Mouse (Mus musculus): ENCODE measurements around the gene Bola2. TPM values are rescaled to one million over a fixed set of nuclear protein-coding genes. Genes with fewer than 3 reads are reported as not detected.

The Bola2 gene
- polyA plus RNA-seq, 1 experiment from 2014 or later, result 160 TPM

GRCm38 (mm10) chr7:126746066-126746465 lies 50.9 kb downstream of the Bola2 start:
- no peaks in the 10 kb centered on the region for H3K4me1 ChIP-seq (ENCODE audit: control insufficient read depth, insufficient read depth, low read length)
- H3K4me2 ChIP-seq (ENCODE audit: low read depth, severe bottlenecking), result no peak overlapping the region
- DNase-seq (ENCODE audit: low spot score) (no peak), ATAC-seq (ENCODE audit: insufficient number of reproducible peaks, low FRiP score, low TSS enrichment, low read depth) (no peak)
- WGBS, result 92% methylated on average over 12 of the region's 12 CpGs
- no peaks in the 10 kb centered on the region for H3K9me3 ChIP-seq (ENCODE audit: control insufficient read depth, low read length)
- no peaks in the 10 kb centered on the region for H3K27me3 ChIP-seq (ENCODE audit: control insufficient read depth, insufficient read depth, low read length)
- no peak overlapping the region for H3K9ac ChIP-seq (ENCODE audit: low read length)
- no peak overlapping the region for H3K4me3 ChIP-seq (ENCODE audit: low read depth, low read length)
- no peaks in the 10 kb centered on the region for H3K36me3 ChIP-seq (ENCODE audit: control insufficient read depth, insufficient read depth, low read length)
- H3K27ac ChIP-seq (replicated peaks; ENCODE audit: low read depth, low read length), result no peak overlapping the region

DNA sequence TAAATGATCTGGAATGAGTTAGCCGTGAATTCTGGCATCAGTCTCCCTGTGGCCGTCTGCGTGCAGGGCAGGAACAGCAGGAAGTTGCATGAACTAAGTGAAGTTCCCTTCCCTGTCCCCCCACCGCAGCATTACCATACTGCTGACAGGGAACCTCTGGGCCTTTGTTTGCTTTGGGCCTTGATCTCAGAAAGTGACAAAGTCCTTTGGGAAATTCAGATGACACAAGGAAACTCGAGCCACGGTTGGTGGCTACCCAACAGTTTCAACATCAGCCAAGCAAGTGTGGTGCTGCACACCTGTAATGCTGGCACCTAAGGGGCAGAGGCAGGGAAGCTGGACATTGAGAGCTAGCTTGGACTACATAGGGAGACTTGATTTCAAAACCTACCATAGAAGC lies 51.6 kb downstream of the Bola2 start:
- H3K36me3 ChIP-seq (ENCODE audit: control insufficient read depth, insufficient read depth, low read length), result no peaks in the 10 kb centered on the region
- no peak overlapping the region for H3K9ac ChIP-seq (ENCODE audit: low read length)
- ATAC-seq (ENCODE audit: insufficient number of reproducible peaks, low FRiP score, low TSS enrichment, low read depth) (no peak), DNase-seq (ENCODE audit: low spot score) (no peak)
- 23% methylated on average over 6 of the region's 6 CpGs for WGBS
- H3K27ac ChIP-seq (replicated peaks; ENCODE audit: low read depth, low read length), result no peak overlapping the region
- H3K4me1 ChIP-seq (ENCODE audit: control insufficient read depth, insufficient read depth, low read length), result no peaks in the 10 kb centered on the region
- no peaks in the 10 kb centered on the region for H3K9me3 ChIP-seq (ENCODE audit: control insufficient read depth, low read length)
- H3K4me2 ChIP-seq (ENCODE audit: low read depth, severe bottlenecking), result no peak overlapping the region
- no peak overlapping the region for H3K4me3 ChIP-seq (ENCODE audit: low read depth, low read length)
- no peaks in the 10 kb centered on the region for H3K27me3 ChIP-seq (ENCODE audit: control insufficient read depth, insufficient read depth, low read length)

- Histone ChIP-seq H3K4me1 (ENCODE audit: control insufficient read depth, insufficient read depth, low read length) (no peaks in the 10 kb centered on the region), H3K4me3 (ENCODE audit: low read depth, low read length) (no peak overlapping the region), H3K27ac (replicated peaks; ENCODE audit: low read depth, low read length) (no peak overlapping the region), H3K9ac (ENCODE audit: low read length) (0 out of 2 replicates have a peak overlapping the region, but pooled peaks have one; percentile 30), H3K27me3 (ENCODE audit: control insufficient read depth, insufficient read depth, low read length) (no peaks in the 10 kb centered on the region), H3K9me3 (ENCODE audit: control insufficient read depth, low read length) (no peaks in the 10 kb centered on the region), H3K4me2 (ENCODE audit: low read depth, severe bottlenecking) (no peak overlapping the region), H3K36me3 (ENCODE audit: control insufficient read depth, insufficient read depth, low read length) (no peaks in the 10 kb centered on the region)
- 68% methylated on average over 7 of the region's 7 CpGs for WGBS
- ATAC-seq (ENCODE audit: insufficient number of reproducible peaks, low FRiP score, low TSS enrichment, low read depth) (no peak), DNase-seq (ENCODE audit: low spot score) (no peak)
These were observed 53.6 kb downstream of the Bola2 start for GRCm38 (mm10) chr7:126748824-126749223.

Other genes starting within 250 kb of the Bola2 start
- gene Atp2a1, start 232.3 kb upstream of the Bola2 start, polyA plus RNA-seq (2014; fragmentation: Nextera tagmentation; extraction: Ambion mirVana), result 16.0 and 18.8 TPM in 2 replicates
- gene Sh2b1, start 220.0 kb upstream of the Bola2 start, polyA plus RNA-seq (2014; fragmentation: Nextera tagmentation; extraction: Ambion mirVana), result 50.7 and 51.3 TPM in 2 replicates
- gene Tufm, start 208.0 kb upstream of the Bola2 start, polyA plus RNA-seq (2014; fragmentation: Nextera tagmentation; extraction: Ambion mirVana), result 165 and 170 TPM in 2 replicates
- gene Atxn2l, start 192.0 kb upstream of the Bola2 start, polyA plus RNA-seq (2014; fragmentation: Nextera tagmentation; extraction: Ambion mirVana), result 62.0 and 66.3 TPM in 2 replicates
- gene Eif3c, start 129.0 kb upstream of the Bola2 start, polyA plus RNA-seq (2014; fragmentation: Nextera tagmentation; extraction: Ambion mirVana), result 195 and 204 TPM in 2 replicates
- 0.34 and 0.61 TPM in 2 replicates for gene Apobr, start 110.5 kb upstream of the Bola2 start, polyA plus RNA-seq (2014; fragmentation: Nextera tagmentation; extraction: Ambion mirVana)
- 27.9 and 33.6 TPM in 2 replicates for gene Cln3, start 109.6 kb upstream of the Bola2 start, polyA plus RNA-seq (2014; fragmentation: Nextera tagmentation; extraction: Ambion mirVana)
- not detected in 2 replicates for gene Il27, start 100.5 kb upstream of the Bola2 start, polyA plus RNA-seq (2014; fragmentation: Nextera tagmentation; extraction: Ambion mirVana)
- gene Nupr1, start 64.5 kb upstream of the Bola2 start, polyA plus RNA-seq (2014; fragmentation: Nextera tagmentation; extraction: Ambion mirVana), result 0.31 and 1.3 TPM in 2 replicates
- 61.9 and 65.6 TPM in 2 replicates for gene Sgf29, start 46.1 kb upstream of the Bola2 start, polyA plus RNA-seq (2014; fragmentation: Nextera tagmentation; extraction: Ambion mirVana)
- gene Sult1a1, start 19.0 kb upstream of the Bola2 start, polyA plus RNA-seq (2014; fragmentation: Nextera tagmentation; extraction: Ambion mirVana), result 0.23 and 0.47 TPM in 2 replicates
- 8.8 and 9.3 TPM in 2 replicates for gene Slx1b, start 383 bp downstream of the Bola2 start, polyA plus RNA-seq (2014; fragmentation: Nextera tagmentation; extraction: Ambion mirVana)
- gene Coro1a, start 12.4 kb downstream of the Bola2 start, polyA plus RNA-seq (2014; fragmentation: Nextera tagmentation; extraction: Ambion mirVana), result 35.9 and 37.7 TPM in 2 replicates
- 35.4 and 37.4 TPM in 2 replicates for gene Mapk3, start 64.2 kb downstream of the Bola2 start, polyA plus RNA-seq (2014; fragmentation: Nextera tagmentation; extraction: Ambion mirVana)
- 1.7 and 2.4 TPM in 2 replicates for gene Gdpd3, start 70.9 kb downstream of the Bola2 start, polyA plus RNA-seq (2014; fragmentation: Nextera tagmentation; extraction: Ambion mirVana)
- gene Ypel3, start 81.6 kb downstream of the Bola2 start, polyA plus RNA-seq (2014; fragmentation: Nextera tagmentation; extraction: Ambion mirVana), result 97.8 and 112 TPM in 2 replicates
- 0.45 and 0.67 TPM in 2 replicates for gene Tbx6, start 86.1 kb downstream of the Bola2 start, polyA plus RNA-seq (2014; fragmentation: Nextera tagmentation; extraction: Ambion mirVana)
- 400 and 426 TPM in 2 replicates for gene Ppp4c, start 97.1 kb downstream of the Bola2 start, polyA plus RNA-seq (2014; fragmentation: Nextera tagmentation; extraction: Ambion mirVana)
- gene Fam57b, start 102.3 kb downstream of the Bola2 start, polyA plus RNA-seq (2014; fragmentation: Nextera tagmentation; extraction: Ambion mirVana), result not detected in 2 replicates
- not detected in 2 replicates for gene 4930451I11Rik, start 136.2 kb downstream of the Bola2 start, polyA plus RNA-seq (2014; fragmentation: Nextera tagmentation; extraction: Ambion mirVana)
- gene Doc2a, start 152.0 kb downstream of the Bola2 start, polyA plus RNA-seq (2014; fragmentation: Nextera tagmentation; extraction: Ambion mirVana), result 0.85 and 1.5 TPM in 2 replicates
- gene Hirip3, start 166.6 kb downstream of the Bola2 start, polyA plus RNA-seq (2014; fragmentation: Nextera tagmentation; extraction: Ambion mirVana), result 25.9 and 29.4 TPM in 2 replicates
- gene Ino80e, start 167.0 kb downstream of the Bola2 start, polyA plus RNA-seq (2014; fragmentation: Nextera tagmentation; extraction: Ambion mirVana), result 117 and 118 TPM in 2 replicates
- gene Taok2, start 189.3 kb downstream of the Bola2 start, polyA plus RNA-seq (2014; fragmentation: Nextera tagmentation; extraction: Ambion mirVana), result 30.4 and 31.6 TPM in 2 replicates
- 14.1 and 16.5 TPM in 2 replicates for gene Tmem219, start 227.5 kb downstream of the Bola2 start, polyA plus RNA-seq (2014; fragmentation: Nextera tagmentation; extraction: Ambion mirVana)
- 16.7 and 17.5 TPM in 2 replicates for gene Kctd13, start 233.5 kb downstream of the Bola2 start, polyA plus RNA-seq (2014; fragmentation: Nextera tagmentation; extraction: Ambion mirVana)